Mouse (Mus musculus): ENCODE data around the gene Eddm3b. TPM values are rescaled to one million over a fixed set of nuclear protein-coding genes. Genes with fewer than 3 reads are reported as not detected.

Gene Eddm3b
- polyA plus RNA-seq, 1 experiment: not detected

GRCm38 (mm10) chr14:51085911-51086310, 28.3 kb upstream of the Eddm3b start:
- TF ChIP-seq POLR2A (IDR thresholded peaks at IDR 0.05; ENCODE audit: borderline replicate concordance, low read depth, low read length) (no peak), CTCF (IDR thresholded peaks at IDR 0.05; ENCODE audit: low read depth, low read length) (no peak)
- peaks cover 10% of the 10 kb centered on the region for H3K4me1 ChIP-seq (ENCODE audit: control insufficient read depth, insufficient read depth, low read length)
- H3K4me3 ChIP-seq (ENCODE audit: insufficient read depth, low read length): no peak overlapping the region
- H3K27ac ChIP-seq (ENCODE audit: insufficient read depth, low read depth, low read length): no peak overlapping the region

- Histone ChIP-seq H3K4me1 (ENCODE audit: control insufficient read depth, insufficient read depth, low read length) (peaks cover 10% of the 10 kb centered on the region), H3K27ac (ENCODE audit: insufficient read depth, low read depth, low read length) (no peak overlapping the region), H3K4me3 (ENCODE audit: insufficient read depth, low read length) (peak overlapping the region; percentile 61; the same call in 1 of the 2 replicates)
- no peak for TF ChIP-seq POLR2A (IDR thresholded peaks at IDR 0.05; ENCODE audit: borderline replicate concordance, low read depth, low read length)
- no peak for TF ChIP-seq CTCF (IDR thresholded peaks at IDR 0.05; ENCODE audit: low read depth, low read length)
Observed at GRCm38 (mm10) chr14:51087762-51088161, 26.5 kb upstream of the Eddm3b start.

- TF ChIP-seq POLR2A (IDR thresholded peaks at IDR 0.05; ENCODE audit: borderline replicate concordance, low read depth, low read length) (no peak), CTCF (IDR thresholded peaks at IDR 0.05; ENCODE audit: low read depth, low read length) (0 out of 2 replicates have a peak, but pooled peaks have one; percentile 14)
- H3K4me3 ChIP-seq (ENCODE audit: insufficient read depth, low read length): peak overlapping the region; percentile 61
- peak overlapping the region; percentile 29 for H3K27ac ChIP-seq (ENCODE audit: insufficient read depth, low read depth, low read length)
- H3K4me1 ChIP-seq (ENCODE audit: control insufficient read depth, insufficient read depth, low read length): peaks cover 10% of the 10 kb centered on the region
Observed at GRCm38 (mm10) chr14:51088166-51088969, 25.9 kb upstream of the Eddm3b start.

- H3K27ac ChIP-seq (ENCODE audit: insufficient read depth, low read depth, low read length): peak overlapping the region; percentile 96
- peaks cover 11% of the 10 kb centered on the region for H3K4me1 ChIP-seq (ENCODE audit: control insufficient read depth, insufficient read depth, low read length)
- TF ChIP-seq CTCF (IDR thresholded peaks at IDR 0.05; ENCODE audit: low read depth, low read length): no peak
- TF ChIP-seq POLR2A (IDR thresholded peaks at IDR 0.05; ENCODE audit: borderline replicate concordance, low read depth, low read length): no peak
- H3K4me3 ChIP-seq (ENCODE audit: insufficient read depth, low read length): peak overlapping the region; percentile 61
Observed at GRCm38 (mm10) chr14:51088970-51089673, 25.1 kb upstream of the Eddm3b start.

GRCm38 (mm10) chr14:51089674-51090076, 24.6 kb upstream of the Eddm3b start:
- peak overlapping the region; percentile 96 for H3K27ac ChIP-seq (ENCODE audit: insufficient read depth, low read depth, low read length)
- H3K4me1 ChIP-seq (ENCODE audit: control insufficient read depth, insufficient read depth, low read length): peaks cover 12% of the 10 kb centered on the region
- TF ChIP-seq POLR2A (IDR thresholded peaks at IDR 0.05; ENCODE audit: borderline replicate concordance, low read depth, low read length) (no peak), CTCF (IDR thresholded peaks at IDR 0.05; ENCODE audit: low read depth, low read length) (no peak)
- peak overlapping the region; percentile 61 for H3K4me3 ChIP-seq (ENCODE audit: insufficient read depth, low read length)

GRCm38 (mm10) chr14:51090077-51090781, 24.0 kb upstream of the Eddm3b start:
- no peak for TF ChIP-seq POLR2A (IDR thresholded peaks at IDR 0.05; ENCODE audit: borderline replicate concordance, low read depth, low read length)
- no peak for TF ChIP-seq CTCF (IDR thresholded peaks at IDR 0.05; ENCODE audit: low read depth, low read length)
- H3K4me3 ChIP-seq (ENCODE audit: insufficient read depth, low read length): peak overlapping the region; percentile 86
- H3K27ac ChIP-seq (ENCODE audit: insufficient read depth, low read depth, low read length): peak overlapping the region; percentile 96
- H3K4me1 ChIP-seq (ENCODE audit: control insufficient read depth, insufficient read depth, low read length): peaks cover 17% of the 10 kb centered on the region

- Histone ChIP-seq H3K27ac (ENCODE audit: insufficient read depth, low read depth, low read length) (peak within 1 kb of the TSS; percentile 96), H3K4me1 (ENCODE audit: control insufficient read depth, insufficient read depth, low read length) (peaks cover 23% of the 10 kb centered on the region), H3K4me3 (ENCODE audit: insufficient read depth, low read length) (peak within 1 kb of the TSS; percentile 86)
- TF ChIP-seq POLR2A (IDR thresholded peaks at IDR 0.05; ENCODE audit: borderline replicate concordance, low read depth, low read length) (no peak), CTCF (IDR thresholded peaks at IDR 0.05; ENCODE audit: low read depth, low read length) (no peak)
Observed at GRCm38 (mm10) chr14:51090921-51091900, 23.0 kb upstream of the Eddm3b start, which contains the start of the genes Rnase4 and Ang. Gene Rnase4, plus strand, starts transcription at chr14:51091077. Gene Ang, plus strand, starts transcription at chr14:51091150.

GRCm38 (mm10) chr14:51092073-51092620, 22.1 kb upstream of the Eddm3b start:
- peak overlapping the region; percentile 96 for H3K27ac ChIP-seq (ENCODE audit: insufficient read depth, low read depth, low read length)

More at GRCm38 (mm10) chr14:51092073-51092620, 22.1 kb upstream of the Eddm3b start:
- H3K4me3 ChIP-seq (ENCODE audit: insufficient read depth, low read length): peak overlapping the region; percentile 86
- TF ChIP-seq POLR2A (IDR thresholded peaks at IDR 0.05; ENCODE audit: borderline replicate concordance, low read depth, low read length): no peak
- H3K4me1 ChIP-seq (ENCODE audit: control insufficient read depth, insufficient read depth, low read length): peaks cover 30% of the 10 kb centered on the region

Measured in bone marrow macrophage, adult 2 months (primary cell).